Mouse (Mus musculus) lung, postnatal 36 days (tissue): ENCODE measurements around the gene Frmd4b.

Source experiments
- DNase-seq: peaks from one replicate; pipeline ENCODE4 v3.0.0; 2022; ENCODE audit warnings: mixed read lengths

The Frmd4b gene

GRCm38 (mm10) chr6:97617266-97617743 lies at the start of gene Frmd4b:
Gene Frmd4b, minus strand, starts transcription at chr6:97617541.
- DNase-seq, result peak; percentile 77

- no peak for DNase-seq
These were observed 49.1 kb upstream of the Frmd4b start for GRCm38 (mm10) chr6:97666417-97666816.

DNA sequence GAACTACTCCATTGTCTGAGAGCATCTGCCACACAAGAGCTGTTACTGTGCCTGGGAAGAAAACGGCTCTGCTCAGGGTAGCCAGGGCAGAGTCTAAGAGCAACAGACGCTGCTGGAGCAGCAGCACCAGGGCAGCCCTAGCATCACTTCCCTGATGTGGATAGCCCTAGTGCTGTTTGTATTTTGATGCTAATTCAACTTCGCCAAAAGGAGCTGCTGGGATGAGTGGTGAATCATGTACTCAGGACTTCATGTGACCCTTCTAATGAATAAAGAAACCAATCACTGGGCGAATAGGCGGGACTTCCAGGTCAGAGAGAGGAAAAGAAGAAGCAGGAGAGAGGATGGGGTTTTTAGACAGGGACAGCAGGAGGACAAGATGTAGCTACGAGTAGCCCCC lies 41.6 kb upstream of the Frmd4b start:
- DNase-seq, result no peak

DNA sequence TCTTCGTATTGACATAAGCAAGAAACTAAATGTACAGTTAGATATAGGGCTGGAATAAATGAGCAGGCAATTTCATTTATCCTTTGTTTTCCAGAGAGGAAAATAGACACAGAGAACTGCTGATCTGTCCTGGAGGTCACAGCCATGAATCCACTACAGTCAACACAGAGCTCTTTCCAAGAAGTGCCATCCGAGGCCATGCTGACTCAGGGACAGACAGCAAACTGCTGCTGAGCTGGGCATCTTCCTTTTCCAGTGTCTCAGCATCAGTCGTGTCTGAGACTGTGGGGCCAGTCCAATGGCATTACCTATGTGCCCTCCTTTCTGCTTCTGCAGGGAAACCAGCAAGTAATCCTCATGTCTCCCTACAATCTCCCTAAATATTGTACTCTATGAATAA lies 38.6 kb upstream of the Frmd4b start:
- no peak for DNase-seq

DNA sequence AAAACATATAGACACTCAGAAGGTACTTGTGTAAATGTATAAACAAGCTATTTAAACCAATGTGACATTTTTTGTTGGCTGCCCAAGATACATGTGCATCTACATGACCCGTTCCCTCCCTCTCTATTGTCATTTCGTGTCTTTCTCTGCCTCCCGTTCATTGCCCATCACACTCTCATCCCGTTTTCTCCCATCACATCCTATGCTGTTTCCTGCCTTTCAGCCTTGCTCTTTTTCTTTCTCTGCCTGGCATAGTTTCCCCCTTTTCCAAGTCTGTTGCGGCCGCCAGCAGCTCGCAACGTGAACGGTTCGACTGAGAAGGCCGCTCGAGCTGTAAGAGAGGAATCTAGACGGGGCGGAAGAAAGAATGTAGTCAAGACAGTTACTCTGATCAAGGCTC lies 30.2 kb upstream of the Frmd4b start:
- DNase-seq, result no peak

GRCm38 (mm10) chr6:97623330-97623729 lies 6.0 kb upstream of the Frmd4b start:
- no peak for DNase-seq

DNA sequence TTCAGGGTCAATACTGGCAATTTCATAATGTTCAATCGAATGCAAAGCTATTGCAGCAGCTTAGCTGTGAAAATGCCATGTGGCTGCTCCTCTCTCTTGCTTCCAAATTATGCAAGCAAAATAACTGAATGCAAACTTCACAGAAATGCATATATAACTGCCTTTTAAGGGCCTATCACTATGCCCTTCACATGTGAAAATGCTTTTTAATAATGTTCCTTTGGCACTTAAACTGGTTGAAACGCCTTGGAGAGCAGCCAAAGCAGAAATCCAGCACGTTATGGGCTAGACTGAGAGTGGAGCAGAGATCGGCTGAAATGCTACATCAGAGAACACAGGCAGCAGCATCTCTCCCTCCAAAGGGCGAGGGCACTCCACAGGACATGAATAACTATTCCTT lies 4.9 kb upstream of the Frmd4b start:
- DNase-seq, result no peak

GRCm38 (mm10) chr6:97617774-97618173 lies 433 bp upstream of the Frmd4b start:
- DNase-seq, result no peak

DNA sequence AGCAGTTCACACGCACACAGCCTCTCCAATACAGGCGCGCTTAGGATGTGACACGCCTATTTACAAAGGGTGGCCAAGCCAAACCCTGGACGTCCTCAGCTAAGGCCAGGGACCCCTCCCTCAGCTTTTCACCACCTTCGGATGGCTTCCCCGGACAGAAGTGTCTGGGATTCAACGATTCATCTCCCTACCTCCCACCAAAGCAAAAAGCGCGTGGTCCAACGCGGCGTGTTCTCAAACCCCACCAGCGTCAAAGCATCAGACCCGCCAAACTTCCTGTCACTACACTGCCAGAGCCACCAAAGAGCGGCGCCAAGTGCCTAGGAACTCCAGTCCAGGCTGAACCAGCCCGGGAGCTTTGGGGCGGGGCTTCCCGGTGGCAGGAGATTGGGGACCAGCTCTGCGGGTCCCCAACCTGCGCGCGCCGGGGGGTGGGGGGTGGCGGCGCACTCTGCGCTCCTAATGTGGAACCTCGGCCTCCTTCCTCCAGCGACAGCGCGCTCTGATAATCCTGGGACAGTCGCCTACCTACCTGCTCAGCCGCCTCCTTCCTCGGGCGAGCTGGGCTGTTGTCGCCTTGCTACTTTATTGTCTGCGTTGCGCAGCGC lies 579 bp downstream of the Frmd4b start:
- DNase-seq, result peak; percentile 71

DNA sequence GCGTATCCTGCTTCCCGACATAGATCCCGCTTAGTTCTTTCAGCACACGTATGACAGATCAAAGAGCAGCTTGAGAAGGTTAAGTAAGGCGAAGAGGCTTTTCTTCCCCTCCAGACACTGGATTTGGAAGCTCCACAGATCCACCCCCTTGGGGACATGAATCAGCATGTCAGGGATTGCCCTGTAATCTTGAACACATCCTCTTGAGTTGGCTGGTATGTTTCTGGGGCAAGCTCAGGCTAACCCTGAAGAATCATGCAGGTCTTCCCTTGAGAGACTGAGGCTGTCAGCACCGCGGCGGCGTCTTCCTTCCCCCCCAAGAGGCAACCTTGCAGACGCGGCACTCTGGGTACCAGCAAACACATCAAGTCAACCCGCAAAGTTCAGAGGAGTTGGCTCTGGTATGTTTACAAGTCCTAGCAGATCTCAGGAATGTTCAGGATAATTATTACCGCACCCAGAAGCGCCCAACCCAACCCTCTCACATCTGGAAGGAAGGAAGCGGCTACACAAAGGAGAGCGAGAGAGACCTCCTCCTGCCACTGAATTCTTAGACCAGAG lies 1.4 kb downstream of the Frmd4b start:
- peak; percentile 16 for DNase-seq

DNA sequence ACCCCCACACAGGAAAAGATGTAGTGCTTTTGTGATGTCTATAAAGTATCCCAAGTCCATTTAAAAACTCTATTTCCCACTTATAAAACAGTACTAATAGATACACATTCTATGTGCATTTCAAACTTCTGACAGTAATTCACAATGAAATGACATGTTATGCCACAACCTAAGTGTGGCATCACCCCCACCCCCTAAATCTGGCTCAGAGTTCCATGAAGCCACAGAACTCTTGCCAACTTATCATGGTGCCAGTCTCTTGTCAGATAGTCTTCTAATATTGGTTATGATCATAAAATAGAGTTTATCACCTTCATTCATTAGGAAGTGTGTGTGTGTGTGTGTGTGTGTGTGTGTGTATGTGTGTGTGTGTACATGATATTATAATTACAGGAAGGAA lies 3.2 kb downstream of the Frmd4b start:
- no peak for DNase-seq

DNA sequence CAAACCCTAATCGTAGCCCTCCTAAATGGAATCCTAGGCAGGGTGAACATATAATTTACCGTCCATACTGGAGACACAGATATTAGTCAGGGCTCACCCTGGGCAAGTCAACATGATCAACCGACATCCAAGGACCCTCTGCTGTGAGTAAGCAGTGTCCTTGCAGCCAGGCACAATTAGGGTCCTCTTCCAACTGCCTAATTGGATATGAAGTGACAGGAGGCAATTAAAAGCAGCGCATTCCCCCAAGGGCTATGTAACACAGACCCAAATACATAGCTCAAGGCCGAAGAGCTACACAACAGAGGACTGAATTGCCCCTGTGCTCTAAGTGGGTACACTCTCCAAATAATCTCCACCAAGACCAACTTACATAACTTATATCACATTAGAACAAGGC lies 4.5 kb downstream of the Frmd4b start:
- DNase-seq, result no peak

GRCm38 (mm10) chr6:97610051-97610450 lies 7.3 kb downstream of the Frmd4b start:
- DNase-seq, result no peak

GRCm38 (mm10) chr6:97607646-97608045 lies 9.7 kb downstream of the Frmd4b start:
- no peak for DNase-seq

DNA sequence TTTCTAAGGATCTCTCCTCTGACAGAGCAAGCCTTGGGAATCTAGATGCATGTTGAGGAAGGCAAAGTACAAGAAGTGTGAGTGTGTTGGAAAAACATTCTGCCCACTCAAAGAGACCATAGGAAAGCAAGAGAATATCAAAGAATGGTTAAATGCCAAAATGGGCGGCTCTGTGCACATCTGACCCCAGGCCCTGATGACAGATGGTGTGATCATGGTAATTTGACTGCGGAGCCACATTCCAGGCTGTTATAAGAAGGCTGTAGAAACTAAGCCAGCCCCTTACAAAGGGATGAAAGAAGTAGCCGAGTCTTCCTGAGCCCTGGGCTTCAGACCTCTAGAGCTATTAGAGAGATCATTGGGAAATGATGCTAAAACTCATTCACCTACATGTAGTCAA lies 22.1 kb downstream of the Frmd4b start:
- DNase-seq, result peak; percentile 55

- DNase-seq, result peak; percentile 80
These were observed 22.8 kb downstream of the Frmd4b start for GRCm38 (mm10) chr6:97594589-97594988.

DNA sequence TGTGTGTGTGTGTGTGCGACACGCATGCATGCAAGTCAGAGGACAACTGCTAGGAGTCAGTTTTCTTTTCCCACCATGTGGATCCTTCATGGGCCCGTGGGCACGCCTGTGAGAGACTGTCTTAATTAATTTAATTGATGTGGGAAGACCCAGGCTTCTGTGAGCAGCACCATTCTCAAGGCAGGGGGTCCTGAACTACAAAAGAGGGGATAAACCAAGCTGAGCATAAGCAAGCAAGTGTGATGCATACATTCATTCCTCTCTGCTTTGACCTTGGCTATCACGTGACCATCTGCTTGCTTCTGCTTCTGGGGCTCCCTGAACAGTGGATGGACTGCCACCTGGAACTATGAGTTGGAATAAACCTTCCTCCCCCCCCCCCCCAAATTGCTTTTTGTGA lies 27.1 kb downstream of the Frmd4b start:
- DNase-seq, result no peak

- no peak for DNase-seq
These were observed 27.8 kb downstream of the Frmd4b start for GRCm38 (mm10) chr6:97589581-97589980.

- no peak for DNase-seq
These were observed 28.3 kb downstream of the Frmd4b start for GRCm38 (mm10) chr6:97589031-97589430.

DNA sequence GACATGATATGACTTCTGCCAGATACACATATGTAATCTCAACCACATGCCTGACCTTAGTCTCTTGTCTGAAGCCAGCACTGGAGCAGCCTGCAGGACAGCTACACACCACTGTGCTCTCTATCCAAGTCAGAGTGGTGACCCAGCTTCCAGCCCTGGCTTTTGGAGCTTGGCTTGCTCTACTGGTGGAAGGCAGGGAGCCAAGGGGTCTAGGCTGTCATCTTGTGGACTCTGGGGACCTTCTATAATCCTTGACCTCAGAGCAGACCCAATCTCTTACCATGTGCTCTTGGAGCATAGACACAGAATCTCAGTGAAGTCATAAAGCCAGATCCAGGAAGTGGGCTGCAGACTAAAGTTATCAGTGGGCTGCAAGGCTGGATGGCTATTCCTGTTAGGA lies 30.7 kb downstream of the Frmd4b start:
- DNase-seq, result no peak

GRCm38 (mm10) chr6:97586024-97586423 lies 31.3 kb downstream of the Frmd4b start:
- peak; percentile 34 for DNase-seq

- peak; percentile 63 for DNase-seq
These were observed 34.6 kb downstream of the Frmd4b start for GRCm38 (mm10) chr6:97582748-97583147.

- no peak for DNase-seq
These were observed 35.4 kb downstream of the Frmd4b start for GRCm38 (mm10) chr6:97581941-97582340.

DNA sequence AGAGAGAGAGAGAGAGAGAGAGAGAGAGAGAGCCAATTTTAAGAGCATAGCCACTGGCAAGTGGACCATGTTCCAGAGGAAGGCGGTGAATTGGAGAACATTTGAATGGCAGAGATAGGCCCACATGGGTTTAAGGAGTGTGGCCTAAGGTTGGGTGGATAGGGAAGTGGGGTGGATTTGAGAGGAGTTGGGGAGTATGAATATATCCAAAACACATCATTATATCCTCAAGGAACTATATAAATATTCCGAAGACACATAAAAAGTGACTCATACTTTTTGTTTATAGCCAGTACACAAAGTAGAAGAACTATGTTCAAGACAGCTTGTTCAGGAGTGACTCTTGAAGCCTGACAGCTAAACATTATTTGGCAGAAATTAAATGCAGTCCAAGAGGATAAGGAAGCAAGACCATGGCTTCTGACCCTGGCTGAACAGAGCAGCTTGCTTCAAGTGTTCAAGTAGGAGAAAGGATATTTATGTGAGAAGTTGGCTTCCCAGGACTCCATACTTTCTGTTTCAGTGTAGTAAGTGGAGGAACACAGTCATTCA lies 36.8 kb downstream of the Frmd4b start:
- DNase-seq, result peak; percentile 46

- DNase-seq, result no peak
These were observed 37.6 kb downstream of the Frmd4b start for GRCm38 (mm10) chr6:97579704-97580103.
